Mouse (Mus musculus): Measurements from ENCODE around the gene Gm20388. TPM values are rescaled to one million over a fixed set of nuclear protein-coding genes. Genes with fewer than 3 reads are reported as not detected.

Gene Gm20388
- polyA plus RNA-seq, 1 experiment from 2014 or later = not detected

DNA sequence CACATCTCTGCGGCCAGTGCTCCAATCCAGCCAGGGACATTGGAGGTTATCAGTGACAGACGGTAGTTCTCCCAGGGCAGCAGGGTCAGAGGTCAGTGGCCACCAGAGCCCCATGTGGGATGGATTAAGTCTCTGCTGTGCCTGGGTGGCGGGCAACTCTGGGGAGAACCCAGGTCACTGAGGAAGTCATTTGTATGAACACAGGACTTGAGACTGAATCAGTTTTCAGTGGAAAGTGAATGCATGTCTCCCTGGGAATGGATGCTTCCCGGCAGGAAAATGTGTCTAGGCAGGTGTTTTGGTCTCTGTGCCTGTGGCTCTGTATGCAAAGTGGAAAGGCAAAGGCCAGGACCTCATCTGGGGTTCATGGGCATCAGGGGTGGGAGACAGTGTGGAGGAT lies 922.6 kb downstream of the Gm20388 start:
- no peak for DNase-seq (ENCODE audit: low spot score)
- Histone ChIP-seq H3K4me2 (replicated peaks) (no peak overlapping the region), H3K9ac (no peak overlapping the region), H3K9me3 (ENCODE audit: control insufficient read depth, low read length) (no peaks in the 10 kb centered on the region), H3K36me3 (replicated peaks; ENCODE audit: control insufficient read depth, insufficient read depth) (no peaks in the 10 kb centered on the region), H3K27me3 (ENCODE audit: control insufficient read depth, insufficient read depth, low read length) (no peaks in the 10 kb centered on the region), H3K27ac (no peak overlapping the region), H3K4me1 (replicated peaks; ENCODE audit: control insufficient read depth, insufficient read depth, low read length) (0 out of 2 replicates have a peak, but pooled peaks cover 3% of the 10 kb centered on the region), H3K4me3 (replicated peaks; ENCODE audit: low read length) (no peak overlapping the region)
- ATAC-seq (ENCODE audit: low FRiP score) = no peak
- 34% methylated on average over 4 of the region's 4 CpGs for WGBS

DNA sequence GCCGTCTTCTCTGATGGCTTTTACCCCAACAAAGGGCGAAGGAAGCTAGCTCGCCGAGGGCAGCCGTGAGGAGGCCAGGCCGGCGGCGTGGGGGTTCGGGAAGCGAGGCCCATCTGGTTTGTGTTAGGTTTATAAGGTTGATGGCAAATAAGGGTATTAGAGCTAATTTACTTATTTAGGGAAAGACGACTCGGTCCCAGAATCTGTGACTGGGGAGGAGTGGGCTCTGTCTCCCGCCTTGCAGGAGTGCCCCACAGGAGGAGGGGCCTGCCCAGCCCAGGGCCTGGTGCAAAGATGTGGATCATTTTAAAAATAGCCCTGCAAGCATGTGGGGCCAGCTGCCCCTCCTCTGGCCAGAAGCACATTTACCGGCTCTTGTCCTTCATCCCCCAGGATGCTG lies 928.4 kb downstream of the Gm20388 start:
- no peak for ATAC-seq (ENCODE audit: low FRiP score)
- no peaks in the 10 kb centered on the region for H3K27me3 ChIP-seq (ENCODE audit: control insufficient read depth, insufficient read depth, low read length)
- H3K9ac ChIP-seq = no peak overlapping the region

DNA sequence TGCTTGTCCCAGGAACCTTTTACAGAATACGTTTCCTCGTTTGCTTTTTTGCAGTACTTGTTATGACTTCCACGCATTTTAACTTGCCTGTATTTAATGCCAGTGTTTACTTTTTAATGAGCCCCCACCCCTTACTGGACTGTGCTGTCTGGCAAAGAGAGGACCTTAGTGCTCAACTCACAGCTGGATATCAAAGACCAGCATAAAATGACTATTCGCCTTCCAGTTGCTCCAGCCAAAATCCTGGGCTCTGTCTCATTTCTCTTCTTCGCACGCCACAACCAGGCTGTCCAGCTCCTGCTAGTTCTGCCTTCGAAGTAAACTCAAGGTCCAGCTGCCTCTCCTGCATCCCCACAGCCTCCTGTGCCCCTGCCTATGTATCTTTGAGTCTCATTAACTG lies 932.4 kb downstream of the Gm20388 start:
- Histone ChIP-seq H3K4me1 (replicated peaks; ENCODE audit: control insufficient read depth, insufficient read depth, low read length) (peaks cover 6% of the 10 kb centered on the region), H3K9me3 (ENCODE audit: control insufficient read depth, low read length) (no peaks in the 10 kb centered on the region), H3K27ac (no peak overlapping the region), H3K4me2 (replicated peaks) (no peak overlapping the region), H3K9ac (no peak overlapping the region), H3K27me3 (ENCODE audit: control insufficient read depth, insufficient read depth, low read length) (peaks cover 3% of the 10 kb centered on the region; the same call in 1 of the 2 replicates), H3K4me3 (replicated peaks; ENCODE audit: low read length) (no peak overlapping the region), H3K36me3 (replicated peaks; ENCODE audit: control insufficient read depth, insufficient read depth) (no peaks in the 10 kb centered on the region)
- DNase-seq (ENCODE audit: low spot score) (no peak), ATAC-seq (ENCODE audit: low FRiP score) (no peak)
- WGBS = 77% methylated on average over 7 of the region's 7 CpGs

More for the DNA sequence above, 928.4 kb downstream of the Gm20388 start:
- Histone ChIP-seq H3K36me3 (replicated peaks; ENCODE audit: control insufficient read depth, insufficient read depth) (no peaks in the 10 kb centered on the region), H3K9me3 (ENCODE audit: control insufficient read depth, low read length) (no peaks in the 10 kb centered on the region), H3K4me2 (replicated peaks) (no peak overlapping the region), H3K27ac (no peak overlapping the region), H3K4me3 (replicated peaks; ENCODE audit: low read length) (no peak overlapping the region), H3K4me1 (replicated peaks; ENCODE audit: control insufficient read depth, insufficient read depth, low read length) (no peaks in the 10 kb centered on the region)
- DNase-seq (ENCODE audit: low spot score) = no peak
- 81% methylated on average over 14 of the region's 14 CpGs for WGBS

DNA sequence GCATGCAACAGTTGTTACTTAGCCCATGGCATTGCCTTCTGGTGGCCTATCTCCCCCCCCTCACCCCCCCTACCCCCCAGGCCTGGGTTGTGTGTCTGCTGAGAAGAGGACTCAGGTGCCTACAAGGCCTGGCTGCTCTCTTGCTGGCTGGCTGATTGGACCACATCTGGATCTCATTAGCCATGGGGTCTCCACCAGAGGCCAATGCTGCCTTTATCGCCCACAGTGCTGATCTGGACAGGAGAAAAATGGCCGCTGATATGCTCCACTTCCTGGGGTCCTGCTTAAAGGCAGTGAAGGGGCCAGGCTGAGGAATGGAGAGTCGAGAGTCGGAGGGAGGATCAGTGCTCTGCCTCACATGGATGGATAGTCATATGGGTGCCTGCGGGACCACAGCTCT lies 935.4 kb downstream of the Gm20388 start:
- H3K27me3 ChIP-seq (ENCODE audit: control insufficient read depth, insufficient read depth, low read length) = peaks cover 3% of the 10 kb centered on the region; the same call in 1 of the 2 replicates

DNA sequence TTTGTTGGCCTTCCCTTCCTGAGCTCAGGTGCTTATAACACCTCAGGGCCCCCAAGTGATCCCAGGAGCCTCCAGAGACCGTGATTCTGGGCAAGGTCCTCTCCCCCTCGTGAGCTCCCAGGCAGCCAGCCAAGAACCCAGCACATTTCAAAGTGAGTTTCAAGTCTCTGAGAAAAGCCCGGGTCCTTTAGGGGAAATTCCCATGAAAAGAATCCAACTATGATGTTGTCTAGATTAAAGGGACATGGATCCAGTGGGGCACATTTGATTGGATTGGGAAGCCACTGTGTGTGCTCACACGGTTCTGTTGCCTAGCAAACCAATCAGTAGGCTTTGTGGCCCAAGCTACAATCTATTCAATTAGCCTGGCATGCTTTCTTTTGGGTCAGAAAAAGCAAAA lies 936.6 kb downstream of the Gm20388 start:
- Histone ChIP-seq H3K4me2 (replicated peaks) (no peak overlapping the region), H3K27ac (0 out of 2 replicates have a peak overlapping the region, but pooled peaks have one; percentile 17), H3K4me3 (replicated peaks; ENCODE audit: low read length) (no peak overlapping the region), H3K36me3 (replicated peaks; ENCODE audit: control insufficient read depth, insufficient read depth) (no peaks in the 10 kb centered on the region), H3K4me1 (replicated peaks; ENCODE audit: control insufficient read depth, insufficient read depth, low read length) (peaks cover 6% of the 10 kb centered on the region), H3K9me3 (ENCODE audit: control insufficient read depth, low read length) (no peaks in the 10 kb centered on the region), H3K9ac (no peak overlapping the region), H3K27me3 (ENCODE audit: control insufficient read depth, insufficient read depth, low read length) (peaks cover 3% of the 10 kb centered on the region; the same call in 1 of the 2 replicates)
- 20% methylated on average over 4 of the region's 4 CpGs for WGBS
- peak; percentile 28 for DNase-seq (ENCODE audit: low spot score)
- no peak for ATAC-seq (ENCODE audit: low FRiP score)

More for the DNA sequence above, 935.4 kb downstream of the Gm20388 start:
- 84% methylated on average over 5 of the region's 5 CpGs for WGBS
- DNase-seq (ENCODE audit: low spot score) = no peak
- ATAC-seq (ENCODE audit: low FRiP score) = no peak
- Histone ChIP-seq H3K4me3 (replicated peaks; ENCODE audit: low read length) (no peak overlapping the region), H3K4me1 (replicated peaks; ENCODE audit: control insufficient read depth, insufficient read depth, low read length) (peaks cover 6% of the 10 kb centered on the region), H3K27ac (no peak overlapping the region), H3K9ac (no peak overlapping the region), H3K9me3 (ENCODE audit: control insufficient read depth, low read length) (no peaks in the 10 kb centered on the region), H3K36me3 (replicated peaks; ENCODE audit: control insufficient read depth, insufficient read depth) (no peaks in the 10 kb centered on the region), H3K4me2 (replicated peaks) (no peak overlapping the region)

DNA sequence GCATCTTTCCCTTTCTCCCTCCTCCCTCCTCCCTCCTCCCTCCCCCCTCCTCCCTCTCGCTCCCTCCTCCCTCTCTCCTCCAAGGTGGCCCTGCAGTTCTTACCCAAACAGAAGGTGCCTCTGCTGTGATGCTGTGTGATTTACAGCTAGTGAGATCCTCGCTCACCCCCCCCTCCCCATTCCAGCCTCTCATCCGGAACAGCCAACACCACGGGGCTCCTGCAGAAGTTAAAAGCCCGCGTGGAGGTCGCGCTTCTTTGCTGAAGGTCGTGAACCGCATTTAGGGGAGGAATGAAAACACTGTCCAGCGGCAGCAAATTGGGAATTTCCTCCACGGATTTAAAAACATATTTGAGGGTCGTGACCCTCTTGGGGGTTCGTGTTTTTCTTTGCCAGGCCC lies 937.1 kb downstream of the Gm20388 start:
- WGBS = 12% methylated on average over 13 of the region's 14 CpGs
- Histone ChIP-seq H3K27me3 (ENCODE audit: control insufficient read depth, insufficient read depth, low read length) (peaks cover 3% of the 10 kb centered on the region; the same call in 1 of the 2 replicates), H3K27ac (peak overlapping the region; percentile 24; the same call in 1 of the 2 replicates), H3K4me2 (replicated peaks) (0 out of 2 replicates have a peak overlapping the region, but pooled peaks have one; percentile 10), H3K9ac (no peak overlapping the region), H3K36me3 (replicated peaks; ENCODE audit: control insufficient read depth, insufficient read depth) (no peaks in the 10 kb centered on the region), H3K9me3 (ENCODE audit: control insufficient read depth, low read length) (no peaks in the 10 kb centered on the region), H3K4me1 (replicated peaks; ENCODE audit: control insufficient read depth, insufficient read depth, low read length) (peaks cover 6% of the 10 kb centered on the region), H3K4me3 (replicated peaks; ENCODE audit: low read length) (no peak overlapping the region)
- ATAC-seq (ENCODE audit: low FRiP score) (no peak), DNase-seq (ENCODE audit: low spot score) (no peak)

DNA sequence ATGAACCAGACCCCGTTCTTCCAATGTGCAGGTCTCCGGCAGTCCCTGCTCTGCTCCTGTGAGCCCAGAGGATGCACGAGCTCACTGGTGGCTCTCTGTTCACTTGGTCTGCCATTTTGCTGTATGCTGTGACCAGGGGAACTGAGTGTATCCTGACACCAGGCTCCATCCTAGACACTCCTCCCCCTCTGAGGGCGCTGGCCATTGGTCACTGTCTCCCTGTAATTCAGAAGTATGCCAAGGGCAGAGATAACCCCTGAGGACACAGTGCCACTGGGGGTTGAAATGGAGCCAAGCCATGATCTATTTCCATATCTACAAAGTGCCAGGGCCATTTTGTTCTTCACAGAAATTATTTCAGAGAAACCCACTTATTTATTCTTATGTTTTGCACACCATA lies 937.8 kb downstream of the Gm20388 start:
- no peak for ATAC-seq (ENCODE audit: low FRiP score)

DNA sequence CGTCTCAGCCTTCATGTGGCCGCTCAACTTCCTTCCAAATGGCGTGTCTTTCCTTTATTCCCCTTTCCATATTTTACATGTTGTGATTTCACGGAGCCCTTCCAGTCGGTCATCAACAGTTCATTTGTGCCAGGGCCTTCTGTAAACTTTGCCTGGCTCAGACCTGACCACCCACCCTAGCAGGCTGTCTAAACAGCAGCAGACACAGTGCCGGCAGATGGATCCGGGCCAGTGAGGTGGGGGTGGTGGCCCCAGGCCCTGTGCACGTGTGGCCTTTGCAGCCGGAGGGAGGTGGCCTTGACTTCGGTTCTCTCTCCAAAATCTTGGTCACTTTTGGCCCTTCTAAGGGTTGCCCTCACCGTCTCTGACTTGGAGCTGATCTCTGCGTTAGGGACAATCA lies 940.8 kb downstream of the Gm20388 start:
- Histone ChIP-seq H3K4me3 (replicated peaks; ENCODE audit: low read length) (no peak overlapping the region), H3K36me3 (replicated peaks; ENCODE audit: control insufficient read depth, insufficient read depth) (no peaks in the 10 kb centered on the region), H3K27ac (no peak overlapping the region), H3K4me2 (replicated peaks) (no peak overlapping the region), H3K4me1 (replicated peaks; ENCODE audit: control insufficient read depth, insufficient read depth, low read length) (peaks cover 6% of the 10 kb centered on the region), H3K27me3 (ENCODE audit: control insufficient read depth, insufficient read depth, low read length) (no peaks in the 10 kb centered on the region), H3K9me3 (ENCODE audit: control insufficient read depth, low read length) (no peaks in the 10 kb centered on the region), H3K9ac (no peak overlapping the region)
- no peak for DNase-seq (ENCODE audit: low spot score)
- 89% methylated on average over 12 of the region's 12 CpGs for WGBS
- no peak for ATAC-seq (ENCODE audit: low FRiP score)

More for the DNA sequence above, 937.8 kb downstream of the Gm20388 start:
- H3K9ac ChIP-seq = no peak overlapping the region
- DNase-seq (ENCODE audit: low spot score) = no peak
- no peak overlapping the region for H3K27ac ChIP-seq
- H3K9me3 ChIP-seq (ENCODE audit: control insufficient read depth, low read length) = no peaks in the 10 kb centered on the region
- H3K36me3 ChIP-seq (replicated peaks; ENCODE audit: control insufficient read depth, insufficient read depth) = no peaks in the 10 kb centered on the region
- H3K4me2 ChIP-seq (replicated peaks) = no peak overlapping the region
- H3K4me3 ChIP-seq (replicated peaks; ENCODE audit: low read length) = no peak overlapping the region
- peaks cover 6% of the 10 kb centered on the region for H3K4me1 ChIP-seq (replicated peaks; ENCODE audit: control insufficient read depth, insufficient read depth, low read length)
- 64% methylated on average over 4 of the region's 4 CpGs for WGBS
- H3K27me3 ChIP-seq (ENCODE audit: control insufficient read depth, insufficient read depth, low read length) = peaks cover 3% of the 10 kb centered on the region; the same call in 1 of the 2 replicates

DNA sequence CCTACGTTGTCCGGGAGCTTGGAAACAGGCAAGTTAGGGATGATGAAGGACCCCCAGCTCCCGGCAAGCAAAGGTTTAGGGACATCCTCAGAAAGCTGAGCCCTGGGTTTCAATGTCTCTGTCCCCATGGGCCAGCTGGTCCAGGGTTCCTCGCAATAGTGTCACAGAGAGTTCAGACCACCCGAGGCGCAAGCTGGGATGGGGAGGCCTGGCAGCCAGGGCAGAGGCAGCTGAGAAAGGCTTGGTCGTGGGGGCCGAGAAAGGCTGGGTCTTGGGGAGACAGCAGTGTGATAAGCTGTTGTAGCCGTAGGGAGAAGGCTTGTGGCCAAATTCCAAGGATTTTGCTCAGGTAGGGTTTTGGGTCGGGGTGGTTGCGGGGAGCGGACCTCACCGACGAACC lies 949.2 kb downstream of the Gm20388 start:
- 84% methylated on average over 14 of the region's 14 CpGs for WGBS
- H3K4me1 ChIP-seq (replicated peaks; ENCODE audit: control insufficient read depth, insufficient read depth, low read length) = no peaks in the 10 kb centered on the region
- no peak overlapping the region for H3K9ac ChIP-seq
- no peak for ATAC-seq (ENCODE audit: low FRiP score)
- no peaks in the 10 kb centered on the region for H3K9me3 ChIP-seq (ENCODE audit: control insufficient read depth, low read length)
- H3K36me3 ChIP-seq (replicated peaks; ENCODE audit: control insufficient read depth, insufficient read depth) = no peaks in the 10 kb centered on the region
- no peak for DNase-seq (ENCODE audit: low spot score)
- H3K4me2 ChIP-seq (replicated peaks) = no peak overlapping the region
- H3K27ac ChIP-seq = no peak overlapping the region
- H3K27me3 ChIP-seq (ENCODE audit: control insufficient read depth, insufficient read depth, low read length) = no peaks in the 10 kb centered on the region
- no peak overlapping the region for H3K4me3 ChIP-seq (replicated peaks; ENCODE audit: low read length)
